Mouse (Mus musculus): ENCODE data around the gene Upf3b. TPM values are rescaled to one million over a fixed set of nuclear protein-coding genes. Genes with fewer than 3 reads are reported as not detected.
"Not testable (repeated sequence)": the region's sequence is repeated elsewhere in the genome, so short reads cannot be mapped to it uniquely, and the experiment has no call there.

The Upf3b gene
- total and polyA plus RNA-seq, 3 experiments: 14.0 to 25.0 TPM; not detected in 1

- not testable (repeated sequence) for H3K9ac ChIP-seq (ENCODE audit: control insufficient read depth, low read depth, low read length, poor library complexity, severe bottlenecking); H3K27me3 ChIP-seq (ENCODE audit: control insufficient read depth in 1 of 2, insufficient read depth in 2 of 2, low read length in 2 of 2); H3K9me3 ChIP-seq (replicated peaks; ENCODE audit: insufficient read depth, low read length); H3K4me1 ChIP-seq (ENCODE audit: control insufficient read depth in 1 of 2, insufficient read depth in 2 of 2, low read length in 2 of 2); H3K4me3 ChIP-seq (ENCODE audit: control insufficient read depth in 1 of 2, insufficient read depth in 1 of 2, low read depth in 2 of 2, low read length in 2 of 2); H3K27ac ChIP-seq (ENCODE audit: control insufficient read depth, low read depth, low read length); H3K36me3 ChIP-seq (ENCODE audit: control insufficient read depth in 1 of 2, insufficient read depth in 2 of 2, low read length in 2 of 2); DNase-seq (ENCODE audit: low read depth, low spot score)
- TF ChIP-seq TBP (IDR thresholded peaks at IDR 0.05; ENCODE audit: low read depth, low read length): peak; percentile 94
- H3K79me2 ChIP-seq (ENCODE audit: control insufficient read depth, insufficient read depth, low read length, poor library complexity): peaks cover 24% of the 10 kb centered on the region
Observed at GRCm38 (mm10) chrX:37080345-37080744, 29.8 kb downstream of the Upf3b start.

GRCm38 (mm10) chrX:37076651-37077050, 33.5 kb downstream of the Upf3b start:
- H3K27ac ChIP-seq (ENCODE audit: control insufficient read depth, low read depth, low read length): no peak overlapping the region
- no peak for TF ChIP-seq ELF1 (IDR thresholded peaks at IDR 0.05; ENCODE audit: low read depth, low read length)
- no peak for TF ChIP-seq CHD2 (IDR thresholded peaks at IDR 0.05; ENCODE audit: low read length)
- TF ChIP-seq BHLHE40 (IDR thresholded peaks at IDR 0.05; ENCODE audit: borderline replicate concordance, low read depth, low read length): no peak
- no peak for TF ChIP-seq POLR2AphosphoS2 (IDR thresholded peaks at IDR 0.05; ENCODE audit: low read length)
- TF ChIP-seq CHD1 (IDR thresholded peaks at IDR 0.05; ENCODE audit: low read depth, low read length): no peak
- no peak for TF ChIP-seq EP300 (IDR thresholded peaks at IDR 0.05; ENCODE audit: low read depth in 1 of 2, low read length in 2 of 2)
- TF ChIP-seq MYB (IDR thresholded peaks at IDR 0.05; ENCODE audit: low read depth, low read length): no peak
- no peak for TF ChIP-seq SMC3 (IDR thresholded peaks at IDR 0.05; ENCODE audit: low read depth, low read length)
- TF ChIP-seq MEF2A (IDR thresholded peaks at IDR 0.05; ENCODE audit: extremely low read depth, insufficient replicate concordance, low read depth, low read length, poor library complexity, severe bottlenecking): no peak
- no peak for TF ChIP-seq RAD21 (IDR thresholded peaks at IDR 0.05; ENCODE audit: low read depth, low read length)
- no peak for TF ChIP-seq SIN3A (IDR thresholded peaks at IDR 0.05; ENCODE audit: low read length)
- TF ChIP-seq TBP (IDR thresholded peaks at IDR 0.05; ENCODE audit: low read depth, low read length): no peak
- H3K4me3 ChIP-seq (ENCODE audit: control insufficient read depth in 1 of 2, insufficient read depth in 1 of 2, low read depth in 2 of 2, low read length in 2 of 2): no peak overlapping the region
- no peak overlapping the region for H3K9ac ChIP-seq (ENCODE audit: control insufficient read depth, low read depth, low read length, poor library complexity, severe bottlenecking)
- H3K79me2 ChIP-seq (ENCODE audit: control insufficient read depth, insufficient read depth, low read length, poor library complexity): no peaks in the 10 kb centered on the region
- no peaks in the 10 kb centered on the region for H3K36me3 ChIP-seq (ENCODE audit: control insufficient read depth in 1 of 2, insufficient read depth in 2 of 2, low read length in 2 of 2)
- H3K9me3 ChIP-seq (replicated peaks; ENCODE audit: insufficient read depth, low read length): no peaks in the 10 kb centered on the region
- no peaks in the 10 kb centered on the region for H3K27me3 ChIP-seq (ENCODE audit: control insufficient read depth in 1 of 2, insufficient read depth in 2 of 2, low read length in 2 of 2)
- H3K4me1 ChIP-seq (ENCODE audit: control insufficient read depth in 1 of 2, insufficient read depth in 2 of 2, low read length in 2 of 2): no peaks in the 10 kb centered on the region
- DNase-seq (ENCODE audit: low read depth, low spot score): no peak

- H3K4me3 ChIP-seq (ENCODE audit: control insufficient read depth in 1 of 2, insufficient read depth in 1 of 2, low read depth in 2 of 2, low read length in 2 of 2): peak overlapping the region; percentile 47
- H3K27me3 ChIP-seq (ENCODE audit: control insufficient read depth in 1 of 2, insufficient read depth in 2 of 2, low read length in 2 of 2): no peaks in the 10 kb centered on the region
- peak overlapping the region; percentile 57 for H3K9ac ChIP-seq (ENCODE audit: control insufficient read depth, low read depth, low read length, poor library complexity, severe bottlenecking)
- no peaks in the 10 kb centered on the region for H3K79me2 ChIP-seq (ENCODE audit: control insufficient read depth, insufficient read depth, low read length, poor library complexity)
- no peaks in the 10 kb centered on the region for H3K9me3 ChIP-seq (replicated peaks; ENCODE audit: insufficient read depth, low read length)
- H3K4me1 ChIP-seq (ENCODE audit: control insufficient read depth in 1 of 2, insufficient read depth in 2 of 2, low read length in 2 of 2): no peaks in the 10 kb centered on the region
- DNase-seq (ENCODE audit: low read depth, low spot score): peak; percentile 71
- no peak overlapping the region; the same call in 1 of the 2 replicates for H3K27ac ChIP-seq (ENCODE audit: control insufficient read depth, low read depth, low read length)
- H3K36me3 ChIP-seq (ENCODE audit: control insufficient read depth in 1 of 2, insufficient read depth in 2 of 2, low read length in 2 of 2): no peaks in the 10 kb centered on the region
- TF ChIP-seq RAD21 (IDR thresholded peaks at IDR 0.05; ENCODE audit: low read depth, low read length): peak; percentile 74
- peak; percentile 64; the same call in 1 of the 2 replicates for TF ChIP-seq ELF1 (IDR thresholded peaks at IDR 0.05; ENCODE audit: low read depth, low read length)
- TF ChIP-seq POLR2A (IDR thresholded peaks at IDR 0.05; ENCODE audit: control insufficient read depth in 1 of 2, insufficient read depth in 1 of 2, low read depth in 1 of 2, low read length in 2 of 2, poor library complexity in 1 of 2): no peak
- peak; percentile 44; the same call in 1 of the 2 replicates for TF ChIP-seq ZC3H11A (IDR thresholded peaks at IDR 0.05; ENCODE audit: low read depth, low read length)
- peak; percentile 67 for TF ChIP-seq SMC3 (IDR thresholded peaks at IDR 0.05; ENCODE audit: low read depth, low read length)
- TF ChIP-seq CTCF (IDR thresholded peaks at IDR 0.05 in 2 of 3, conservative IDR thresholded peaks at IDR 0.05 in 1 of 3; ENCODE audit: control insufficient read depth in 1 of 3, insufficient read depth in 1 of 3, low read depth in 2 of 3, low read length in 3 of 3, poor library complexity in 1 of 3, severe bottlenecking in 1 of 3): peak; percentile 77 to 82 (median 81)
- TF ChIP-seq TBP (IDR thresholded peaks at IDR 0.05; ENCODE audit: low read depth, low read length): peak; percentile 94
- no peak for TF ChIP-seq MAZ (IDR thresholded peaks at IDR 0.05; ENCODE audit: low read depth, low read length)
Observed at GRCm38 (mm10) chrX:37074262-37074892, 35.7 kb downstream of the Upf3b start.
